Mouse (Mus musculus): ENCODE measurements around the gene Gm9573.
A peak's percentile ranks its signal among the peaks of the same experiment; 100 is the strongest.

Gene Gm9573

DNA sequence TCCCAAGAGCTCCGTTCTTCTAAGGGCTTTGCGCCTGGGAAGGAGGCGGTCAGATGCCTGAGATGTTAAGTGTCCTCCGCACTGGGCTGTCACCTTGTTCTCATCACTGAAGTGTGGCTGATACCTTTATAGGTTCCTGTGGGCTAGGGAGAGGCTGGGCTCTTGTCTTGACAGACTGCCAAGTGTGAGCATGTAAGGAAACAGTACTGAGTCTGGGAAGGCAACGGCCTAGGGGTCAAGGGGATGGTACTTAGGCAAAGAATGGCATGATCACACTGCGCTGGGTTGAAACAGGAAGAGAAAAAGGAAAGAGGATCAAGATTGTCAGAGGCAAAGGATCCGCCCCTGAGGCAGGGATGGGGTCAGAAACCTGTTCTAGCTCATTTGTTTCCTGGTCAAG is at the start of gene Gm9573:
Gm9573 (minus strand) TSS at position 101 of the 400 bp plus-strand sequence.
- no peak for DNase-seq (ENCODE audit: low read depth, low spot score)

DNA sequence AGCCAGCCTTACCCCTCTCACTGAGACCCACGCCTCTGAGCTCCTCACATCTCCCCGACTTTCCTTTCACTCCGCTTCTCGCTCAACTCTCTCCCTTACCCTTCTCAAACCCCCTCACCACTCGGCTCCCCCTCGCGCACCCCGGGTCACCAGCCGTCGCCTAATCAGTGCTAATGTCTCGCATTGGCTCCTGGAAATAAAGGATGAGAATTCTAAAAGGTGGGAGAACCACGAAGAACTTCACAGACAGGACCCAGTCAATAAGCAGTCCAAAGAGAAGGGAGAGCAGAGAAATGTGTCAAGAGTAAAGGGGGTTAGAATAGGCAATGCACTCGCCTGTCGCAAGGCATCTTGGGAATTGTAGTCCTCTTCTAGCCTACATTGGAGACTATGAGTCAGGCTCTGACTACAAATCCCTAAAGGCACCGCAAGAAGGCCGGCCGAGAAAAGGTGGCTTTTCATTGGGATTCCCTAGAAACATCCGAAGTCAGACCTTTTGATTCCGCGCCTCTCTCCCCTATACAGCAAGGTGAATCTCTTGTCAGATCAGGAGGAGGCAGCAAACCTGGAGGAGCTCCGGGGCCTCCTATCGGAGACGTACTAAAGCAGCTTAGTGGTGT is 47.1 kb upstream of the Gm9573 start, which contains the start of gene Gtf2h4:
Gtf2h4 (minus strand) TSS at position 324 of the 620 bp plus-strand sequence.
- DNase-seq (ENCODE audit: low read depth, low spot score) = peak; percentile 92

DNA sequence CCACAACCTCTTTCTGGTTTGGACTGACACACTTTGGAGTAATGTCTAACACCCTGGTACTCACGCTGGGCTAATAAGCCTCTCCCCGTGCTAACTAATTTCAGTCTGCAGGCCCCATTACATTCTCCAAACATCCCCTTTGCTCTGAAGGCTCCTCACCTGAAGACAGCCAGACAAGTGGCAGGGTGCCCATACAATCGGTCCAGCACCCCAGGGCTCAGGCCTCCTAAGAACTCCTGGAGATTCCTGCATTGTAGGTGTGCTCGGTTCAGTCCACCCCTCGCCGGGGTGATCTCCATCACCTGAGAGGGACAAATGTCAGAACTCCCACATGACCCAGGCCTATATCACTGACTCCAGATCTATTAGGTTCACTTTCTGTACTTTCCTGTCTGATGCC is 46.1 kb upstream of the Gm9573 start:
- no peak for DNase-seq (ENCODE audit: low read depth, low spot score)

DNA sequence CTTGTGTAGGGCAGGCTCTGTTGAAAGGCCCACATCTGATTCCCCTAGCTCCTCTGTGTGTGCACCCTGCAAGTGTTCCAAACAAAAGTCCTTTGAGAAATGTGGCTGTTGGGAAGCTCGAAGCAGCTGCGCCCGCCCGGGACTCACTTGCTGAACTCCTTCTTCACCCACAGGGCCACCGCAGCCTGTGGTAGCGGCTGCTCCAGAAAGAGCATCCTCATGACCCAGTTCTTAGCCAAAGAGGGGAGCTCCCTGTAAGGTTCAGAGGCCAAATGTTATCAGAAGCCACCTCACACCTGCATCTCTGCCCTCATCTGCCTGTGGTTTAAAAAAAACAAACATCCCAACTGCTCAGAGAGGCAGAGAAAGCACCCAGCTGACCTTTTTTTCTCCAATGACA is 45.4 kb upstream of the Gm9573 start:
- no peak for DNase-seq (ENCODE audit: low read depth, low spot score)

GRCm38 (mm10) chr17:35669731-35670130 is 43.3 kb upstream of the Gm9573 start:
- DNase-seq (ENCODE audit: low read depth, low spot score) = no peak

DNA sequence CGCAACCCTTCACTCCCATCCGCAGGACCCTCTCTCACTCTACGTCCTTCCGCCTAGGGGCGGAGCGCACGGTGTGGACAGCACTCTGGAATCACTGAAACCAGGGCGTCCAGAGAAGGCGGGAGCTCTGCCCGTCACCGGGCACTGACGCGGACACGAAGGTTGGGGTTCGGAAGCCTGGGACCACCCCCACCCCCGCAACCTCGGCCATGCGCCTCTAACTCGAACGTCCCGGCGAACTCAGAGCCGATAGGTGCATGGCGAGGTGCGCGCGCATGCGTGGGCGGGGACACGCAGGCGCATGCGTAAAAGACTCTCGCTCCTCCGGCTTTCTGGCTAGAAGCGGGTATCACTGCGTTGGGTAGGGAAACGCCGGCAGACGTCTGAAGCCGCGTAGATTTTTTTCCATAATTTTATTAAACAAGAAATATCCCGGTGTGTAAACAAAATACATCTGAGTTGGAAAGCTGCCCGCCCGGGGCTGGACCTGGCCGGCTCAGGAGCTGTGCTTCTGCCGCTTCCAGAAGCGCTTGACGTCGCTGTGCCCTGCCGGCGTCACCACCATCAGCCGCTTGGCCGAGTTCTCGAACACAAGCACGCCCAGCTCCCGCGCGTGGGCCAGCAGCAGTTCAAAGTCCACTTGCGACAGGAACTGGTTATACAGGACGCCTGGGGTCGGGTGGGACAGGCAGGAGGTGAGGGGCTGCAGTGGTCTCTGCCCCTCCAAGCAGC is 41.1 kb upstream of the Gm9573 start, which contains the start of gene Vars2:
Vars2 (minus strand) TSS at position 259 of the 732 bp plus-strand sequence.
- DNase-seq (ENCODE audit: low read depth, low spot score) = peak; percentile 94

GRCm38 (mm10) chr17:35666851-35667256 is 40.4 kb upstream of the Gm9573 start:
- no peak for DNase-seq (ENCODE audit: low read depth, low spot score)

DNA sequence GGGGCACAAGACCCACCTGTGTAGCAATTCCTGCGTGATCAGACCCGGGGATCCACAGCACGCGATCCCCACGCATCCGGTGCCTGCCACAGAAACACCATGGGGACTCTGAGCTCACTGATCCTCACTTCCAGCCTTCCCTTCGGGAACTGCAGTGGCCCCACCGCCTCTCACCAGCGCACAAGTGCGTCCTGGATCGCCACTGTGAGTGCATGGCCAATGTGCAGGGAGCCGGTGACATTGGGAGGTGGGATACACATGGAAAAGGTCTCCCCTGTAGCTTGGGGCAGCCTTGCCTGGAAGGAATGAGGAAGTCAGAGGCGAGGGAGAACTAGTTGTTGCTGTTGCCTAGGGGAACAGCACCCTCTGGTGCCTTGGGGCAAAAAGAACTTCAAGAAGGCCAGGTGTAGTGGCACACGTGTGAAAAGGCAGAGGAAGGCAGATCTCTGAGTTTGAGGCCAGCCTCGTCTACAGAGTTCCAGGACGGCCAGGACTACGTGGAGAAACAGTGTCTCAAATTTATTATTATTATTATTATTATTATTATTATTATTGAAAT is 39.6 kb upstream of the Gm9573 start:
- no peak for DNase-seq (ENCODE audit: low read depth, low spot score)

GRCm38 (mm10) chr17:35653086-35653485 is 26.6 kb upstream of the Gm9573 start:
- DNase-seq (ENCODE audit: low read depth, low spot score) = no peak

GRCm38 (mm10) chr17:35649429-35649828 is 23.0 kb upstream of the Gm9573 start:
- no peak for DNase-seq (ENCODE audit: low read depth, low spot score)

DNA sequence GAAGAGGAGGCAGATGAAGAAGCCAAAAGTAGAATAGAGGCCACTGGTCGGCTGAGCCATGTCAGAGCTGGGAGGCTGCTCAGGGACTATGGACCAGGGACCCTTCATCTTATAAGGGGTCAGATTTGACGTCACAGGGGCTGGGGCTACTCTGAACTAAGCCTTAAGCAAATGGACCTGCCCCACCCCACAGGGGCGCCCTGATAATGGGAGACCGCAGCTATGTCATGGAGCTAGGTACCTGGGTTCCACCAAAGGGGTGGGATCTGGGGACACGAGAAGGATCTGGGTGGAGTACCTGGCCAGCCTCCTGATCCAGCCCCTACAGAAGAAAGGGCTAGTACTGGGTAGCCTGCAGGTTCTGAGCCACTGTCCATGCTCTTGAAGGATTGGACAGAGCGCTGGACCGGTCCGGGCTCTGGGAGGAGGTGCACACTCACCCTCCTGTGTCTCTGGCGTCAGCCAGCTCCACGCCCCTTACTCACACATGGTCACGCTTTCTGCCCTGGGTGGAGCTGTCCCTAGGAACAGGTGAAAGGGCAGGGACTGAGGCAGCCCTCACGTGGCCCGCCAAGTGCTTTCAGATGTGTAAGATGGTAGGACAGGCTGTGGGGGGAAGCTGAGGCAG is 17.3 kb upstream of the Gm9573 start, which contains the start of gene Mucl3:
Mucl3 (minus strand) TSS at position 87 of the 628 bp plus-strand sequence.
- DNase-seq (ENCODE audit: low read depth, low spot score) = no peak

GRCm38 (mm10) chr17:35639352-35639751 is 12.9 kb upstream of the Gm9573 start:
- no peak for DNase-seq (ENCODE audit: low read depth, low spot score)

- peak; percentile 66 for DNase-seq (ENCODE audit: low read depth, low spot score)
Observed at GRCm38 (mm10) chr17:35638475-35639190, 12.2 kb upstream of the Gm9573 start.

- no peak for DNase-seq (ENCODE audit: low read depth, low spot score)
Observed at GRCm38 (mm10) chr17:35636363-35636762, 9.9 kb upstream of the Gm9573 start.

- DNase-seq (ENCODE audit: low read depth, low spot score) = peak; percentile 42
Observed at GRCm38 (mm10) chr17:35635699-35636111, 9.3 kb upstream of the Gm9573 start.

DNA sequence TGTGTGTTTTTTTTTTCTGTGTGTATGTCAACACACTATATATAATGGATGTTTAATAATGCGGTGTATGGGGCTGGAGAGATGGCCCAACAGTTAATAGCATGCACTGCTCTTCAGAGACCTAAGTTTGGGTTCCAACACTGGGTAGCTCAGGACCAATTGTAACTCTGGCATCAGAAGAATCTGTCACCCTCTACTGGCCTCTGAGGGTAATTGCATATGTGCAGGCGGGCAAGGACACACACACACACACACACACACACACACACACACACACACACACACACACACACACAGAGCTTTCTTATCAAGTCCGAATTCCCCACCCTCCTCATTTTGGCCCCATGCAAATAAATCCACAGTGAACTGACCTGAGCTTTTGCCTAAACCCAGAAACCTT is 8.8 kb upstream of the Gm9573 start:
- no peak for DNase-seq (ENCODE audit: low read depth, low spot score)

GRCm38 (mm10) chr17:35633992-35634391 is 7.6 kb upstream of the Gm9573 start:
- no peak for DNase-seq (ENCODE audit: low read depth, low spot score)

- no peak for DNase-seq (ENCODE audit: low read depth, low spot score)
Observed at GRCm38 (mm10) chr17:35617127-35617526, 9.3 kb downstream of the Gm9573 start.

DNA sequence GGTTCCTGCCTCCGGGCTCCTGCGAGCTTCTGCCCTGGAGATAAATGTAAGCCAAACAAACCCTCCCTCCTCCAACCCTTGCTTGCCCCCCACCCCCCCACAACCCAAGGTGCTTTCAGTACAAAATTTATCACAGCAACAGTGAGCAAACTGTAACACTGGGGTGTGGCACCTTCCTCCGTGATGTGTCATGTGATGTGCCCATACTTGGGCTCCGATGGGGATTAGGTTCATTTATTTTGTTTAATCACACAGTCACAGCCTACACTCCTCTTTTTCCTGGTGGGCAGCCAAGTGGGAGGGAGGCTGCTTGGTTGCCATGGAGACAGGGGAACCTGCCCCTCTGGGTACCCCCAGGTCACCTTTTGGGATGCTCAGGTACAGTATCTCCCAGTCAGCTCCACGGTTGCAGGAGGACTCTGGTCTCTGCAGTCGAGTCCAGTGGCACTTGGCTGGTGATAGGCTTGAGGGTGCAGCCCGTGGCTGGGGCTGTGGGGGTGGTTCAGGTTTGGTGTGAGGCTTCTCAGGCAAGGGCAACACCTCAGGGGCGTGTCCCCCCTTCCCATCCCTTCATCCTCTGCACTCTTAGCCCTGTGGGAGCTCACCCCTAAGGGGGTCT is 24.6 kb downstream of the Gm9573 start:
- no peak for DNase-seq (ENCODE audit: low read depth, low spot score)

- no peak for DNase-seq (ENCODE audit: low read depth, low spot score)
Observed at GRCm38 (mm10) chr17:35601249-35601648, 25.2 kb downstream of the Gm9573 start, which contains the start of gene Sfta2. Gene Sfta2 (plus strand): TSS chr17:35601549.

GRCm38 (mm10) chr17:35597399-35597798 is 29.0 kb downstream of the Gm9573 start:
- DNase-seq (ENCODE audit: low read depth, low spot score) = no peak

Measured in skeletal muscle tissue, adult 2 months (tissue).